Mouse (Mus musculus) kidney, embryonic 15.5 days (tissue): ENCODE data around the gene Hexim2. TPM values are rescaled to one million over a fixed set of nuclear protein-coding genes. Genes with fewer than 3 reads are reported as not detected.

Experiments used
- ATAC-seq: fragments of 200-750 bp; cut with Nextera tagmentation; replicated peaks from 2 replicates; pipeline ENCODE4 v1.8.0; 2017; ENCODE audit warnings: moderate TSS enrichment; ENCODE audit not compliant: low FRiP score
- H3K27ac ChIP-seq: fragments of 300-500 bp; sonication (generic); 2 replicates; pipeline ENCODE4 v1.5.1; 2015; ENCODE audit warnings: mild to moderate bottlenecking, inconsistent platforms
- H3K27me3 ChIP-seq: fragments of 300-500 bp; sonication (generic); 2 replicates; pipeline ENCODE4 v1.6.1; 2015; ENCODE audit warnings: inconsistent platforms
- H3K36me3 ChIP-seq: fragments of 300-500 bp; sonication (generic); 2 replicates; pipeline ENCODE4 v1.6.1; 2015; ENCODE audit warnings: inconsistent platforms
- H3K4me1 ChIP-seq: fragments of 300-500 bp; sonication (generic); 2 replicates; pipeline ENCODE4 v1.6.1; 2015; ENCODE audit warnings: inconsistent platforms
- H3K4me2 ChIP-seq: fragments of 300-500 bp; sonication (generic); 2 replicates; pipeline ENCODE4 v1.6.1; 2015; ENCODE audit warnings: moderate library complexity, mild to moderate bottlenecking, inconsistent platforms
- H3K4me3 ChIP-seq: fragments of 300-500 bp; sonication (generic); replicated peaks from 2 replicates; pipeline ENCODE4 v1.5.1; 2015; ENCODE audit warnings: mild to moderate bottlenecking, inconsistent platforms
- H3K9ac ChIP-seq: fragments of 300-500 bp; sonication (generic); 2 replicates; pipeline ENCODE4 v1.6.1; 2015; ENCODE audit warnings: mild to moderate bottlenecking, inconsistent platforms
- H3K9me3 ChIP-seq: fragments of 300-500 bp; sonication (generic); replicated peaks from 2 replicates; pipeline ENCODE4 v1.6.1; 2016; ENCODE audit warnings: inconsistent platforms
- WGBS: fragments of 180-500 bp; shearing (Covaris S2); methylation state at CpG from one replicate; pipeline ENCODE4 v1.1.7; 2015; ENCODE audit warnings: mixed read lengths; 5-methylcytosine and 5-hydroxymethylcytosine counted together
- polyA plus RNA-seq: library from polyadenylated mRNA; unstranded; fragments of >200 nt; fragmentation: Nextera tagmentation; extraction: Ambion mirVana; gene quantifications from 2 replicates; pipeline ENCODE4 v1.2.1, GENCODE M21; 2015

Hexim2 gene
- polyA plus RNA-seq, 1 experiment from 2014 or later: 10.7 TPM

DNA sequence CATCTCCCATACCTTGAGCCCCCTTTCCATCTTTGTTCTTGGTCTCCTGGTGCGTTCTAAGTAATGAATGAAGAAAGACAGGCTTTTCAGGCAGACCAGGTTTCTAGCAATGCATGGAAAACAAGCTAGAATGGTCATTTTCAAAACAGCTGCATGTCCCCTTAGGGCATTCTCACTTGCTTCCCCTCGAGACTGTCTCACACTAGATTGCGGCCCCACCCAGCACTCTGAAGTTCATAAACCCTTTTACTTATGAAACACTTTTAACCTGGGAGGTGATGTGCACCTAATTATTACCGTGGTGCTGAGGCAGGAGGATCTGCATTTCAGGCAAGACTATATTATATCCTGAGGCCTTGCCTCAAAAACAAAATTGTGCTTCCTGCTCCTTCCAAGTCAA lies 18.5 kb upstream of the Hexim2 start:
- Histone ChIP-seq H3K36me3 (no peaks in the 10 kb centered on the region), H3K9me3 (no peaks in the 10 kb centered on the region), H3K27ac (no peak overlapping the region), H3K4me2 (no peak overlapping the region), H3K4me1 (peaks cover 50% of the 10 kb centered on the region), H3K9ac (no peak overlapping the region), H3K27me3 (no peaks in the 10 kb centered on the region), H3K4me3 (no peak overlapping the region)
- ATAC-seq: no peak
- WGBS: 82% methylated on average over 4 of the region's 4 CpGs

DNA sequence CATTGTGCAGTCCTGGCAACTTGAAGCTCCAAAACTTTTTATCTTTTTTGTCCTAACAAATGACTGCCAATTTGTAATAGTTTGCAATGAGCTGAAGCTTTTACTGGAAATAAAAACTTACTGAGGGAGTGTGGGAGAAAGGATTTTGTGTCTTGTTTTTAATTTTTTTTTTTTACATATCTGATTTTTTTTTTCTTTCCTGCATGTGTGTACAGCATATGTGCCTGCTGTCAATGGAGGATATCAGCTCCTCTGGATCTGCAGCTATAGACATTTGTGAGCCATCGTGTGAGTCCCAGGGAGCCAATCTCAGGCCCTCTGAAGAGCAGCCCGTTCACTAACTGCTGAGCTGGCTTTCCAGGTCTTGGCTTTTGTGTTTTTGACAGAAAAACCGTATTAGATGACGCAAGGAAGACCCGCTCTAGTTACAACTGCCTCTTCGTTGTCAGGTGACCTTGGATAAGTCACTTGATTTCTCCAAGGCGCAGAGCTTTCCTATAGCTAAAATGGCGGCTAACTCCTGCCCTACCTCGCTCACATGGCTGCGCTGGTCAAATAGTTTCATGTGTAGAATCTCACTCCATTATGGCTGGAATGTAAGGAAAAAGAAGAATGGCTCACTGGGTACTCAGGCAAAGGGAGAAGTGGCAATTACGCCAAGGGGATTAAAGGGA lies 17.8 kb upstream of the Hexim2 start:
- Histone ChIP-seq H3K4me2 (peak overlapping the region; percentile 89), H3K27ac (peak overlapping the region; percentile 96), H3K9ac (peak overlapping the region; percentile 72), H3K4me1 (peaks cover 54% of the 10 kb centered on the region), H3K27me3 (no peaks in the 10 kb centered on the region), H3K9me3 (no peaks in the 10 kb centered on the region), H3K4me3 (peak overlapping the region; percentile 74), H3K36me3 (no peaks in the 10 kb centered on the region)
- WGBS: 87% methylated on average over 11 of the region's 11 CpGs
- no peak for ATAC-seq

DNA sequence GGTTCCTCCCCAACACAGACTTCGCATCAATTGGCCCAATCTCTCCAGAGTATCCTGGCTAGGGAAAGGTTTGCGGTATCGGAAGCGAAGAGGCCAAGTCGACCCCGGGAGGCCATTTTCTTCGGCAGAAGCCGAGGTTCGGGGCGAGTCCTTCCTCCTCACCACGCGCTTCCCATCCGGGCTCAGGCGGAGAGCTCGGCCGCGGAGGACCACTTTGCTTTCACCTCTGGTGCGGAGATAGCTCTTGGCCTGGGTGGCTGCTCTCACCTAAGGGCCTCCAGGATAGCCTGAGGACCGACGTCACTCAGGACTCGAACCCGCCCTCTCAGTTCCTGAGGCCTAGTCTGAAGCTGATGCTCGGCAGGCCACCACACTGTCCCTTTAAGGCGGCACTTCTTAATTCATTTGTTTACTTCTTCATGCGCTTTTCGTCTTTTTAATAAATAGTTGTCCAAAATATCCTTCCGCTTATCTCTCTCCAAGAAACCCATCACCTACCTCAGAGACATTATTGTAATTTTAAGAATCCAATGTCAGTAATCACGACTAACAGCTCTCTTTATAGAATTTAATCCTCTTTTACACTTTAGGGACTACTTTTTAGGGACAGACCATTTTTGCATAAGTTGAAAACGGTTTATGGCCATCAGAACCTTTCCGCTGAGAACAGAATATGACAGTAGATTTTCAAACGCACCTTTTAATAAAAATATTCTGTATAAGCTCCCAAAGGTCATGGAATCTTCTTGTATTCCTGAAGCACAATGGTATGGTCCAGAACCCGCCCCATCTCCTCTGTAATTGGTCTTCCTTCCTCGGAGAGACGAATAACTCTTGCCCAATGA lies 16.8 kb upstream of the Hexim2 start:
- H3K27ac ChIP-seq: peak overlapping the region; percentile 96
- under 1% methylated on average over 34 of the region's 34 CpGs for WGBS
- H3K36me3 ChIP-seq: no peaks in the 10 kb centered on the region
- H3K4me1 ChIP-seq: peaks cover 56% of the 10 kb centered on the region
- no peaks in the 10 kb centered on the region for H3K27me3 ChIP-seq
- no peaks in the 10 kb centered on the region for H3K9me3 ChIP-seq
- peak overlapping the region; percentile 74 for H3K4me3 ChIP-seq
- H3K4me2 ChIP-seq: peak overlapping the region; percentile 89
- peak overlapping the region; percentile 72 for H3K9ac ChIP-seq
- ATAC-seq: peak; percentile 80

DNA sequence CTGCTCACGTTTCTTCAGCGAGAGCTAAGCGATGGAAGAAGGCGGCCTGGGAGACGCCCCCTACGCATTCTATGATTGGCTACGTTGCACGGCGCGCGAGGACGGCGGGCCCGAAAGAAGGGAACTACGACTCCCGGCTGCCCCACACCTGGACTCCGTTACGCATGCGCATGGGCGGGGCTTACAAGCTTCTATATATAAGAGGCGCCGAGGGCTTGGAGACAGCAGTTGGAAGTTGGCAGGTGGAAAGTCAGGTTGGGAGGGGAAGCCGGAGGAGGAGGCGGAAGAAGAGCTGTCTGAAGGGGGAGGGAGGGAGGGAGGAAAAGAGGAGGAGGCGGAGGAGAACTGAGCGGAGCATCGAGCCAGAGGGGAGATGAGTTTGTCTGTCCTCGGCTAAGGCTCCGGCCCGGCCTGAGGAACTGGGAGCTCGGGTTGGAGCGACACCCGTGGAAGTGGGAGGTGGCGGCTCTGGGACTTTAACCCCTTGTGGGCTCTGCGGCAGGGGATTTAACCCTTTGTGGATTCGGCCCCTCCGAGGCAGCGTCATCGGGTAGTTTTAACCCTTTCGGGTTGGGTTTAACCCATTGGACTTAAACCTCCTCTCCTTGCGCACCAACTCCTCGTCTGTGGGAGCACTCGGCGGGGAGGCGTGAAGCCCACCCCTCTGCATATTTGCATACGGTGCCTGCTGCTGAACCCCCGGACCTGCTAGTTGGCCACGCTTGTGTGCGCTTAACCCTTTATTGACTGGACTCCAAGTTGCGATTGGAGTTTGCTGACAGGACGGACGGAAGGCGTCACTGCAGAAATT lies 16.0 kb upstream of the Hexim2 start, which contains the start of gene Hexim1:
Gene Hexim1 (plus strand): TSS at position 224 of the 811 bp plus-strand sequence.
- peak within 1 kb of the TSS; percentile 78 for H3K9ac ChIP-seq
- H3K4me1 ChIP-seq: peaks cover 55% of the 10 kb centered on the region
- H3K4me2 ChIP-seq: peak within 1 kb of the TSS; percentile 89
- WGBS: under 1% methylated on average over 53 of the region's 53 CpGs
- H3K27me3 ChIP-seq: no peaks in the 10 kb centered on the region
- H3K36me3 ChIP-seq: no peaks in the 10 kb centered on the region
- H3K9me3 ChIP-seq: no peaks in the 10 kb centered on the region
- H3K27ac ChIP-seq: peak within 1 kb of the TSS; percentile 96
- ATAC-seq: peak; percentile 95
- peak within 1 kb of the TSS; percentile 74 for H3K4me3 ChIP-seq

DNA sequence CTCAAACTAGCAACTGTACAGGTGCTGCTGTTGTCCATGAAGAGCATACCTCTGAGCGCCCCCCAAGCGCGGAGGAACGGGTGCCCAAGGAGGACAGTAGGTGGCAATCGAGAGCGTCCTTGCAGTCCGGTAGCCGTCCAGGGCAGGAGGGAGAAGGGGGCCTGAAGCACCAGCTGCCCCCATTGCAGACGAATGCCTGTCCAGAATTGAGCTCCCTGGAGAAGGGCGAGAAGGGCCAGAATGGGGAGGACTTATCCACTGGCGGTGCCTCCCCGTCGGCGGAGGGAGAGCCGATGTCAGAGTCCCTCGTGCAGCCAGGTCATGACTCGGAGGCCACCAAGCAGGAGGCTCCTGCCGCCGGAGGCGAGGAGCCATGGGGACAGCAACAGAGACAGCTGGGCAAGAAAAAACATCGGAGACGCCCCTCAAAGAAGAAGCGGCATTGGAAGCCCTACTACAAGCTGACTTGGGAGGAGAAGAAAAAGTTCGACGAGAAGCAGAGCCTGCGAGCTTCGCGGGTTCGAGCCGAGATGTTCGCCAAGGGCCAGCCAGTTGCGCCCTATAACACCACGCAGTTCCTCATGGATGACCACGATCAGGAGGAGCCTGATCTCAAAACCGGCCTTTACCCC lies 15.2 kb upstream of the Hexim2 start:
- no peaks in the 10 kb centered on the region for H3K36me3 ChIP-seq
- H3K9me3 ChIP-seq: no peaks in the 10 kb centered on the region
- under 1% methylated on average over 35 of the region's 35 CpGs for WGBS
- peaks cover 47% of the 10 kb centered on the region for H3K4me1 ChIP-seq
- H3K4me2 ChIP-seq: peak overlapping the region; percentile 89
- ATAC-seq: peak; percentile 24; the same call in 1 of the 2 replicates
- peak overlapping the region; percentile 74 for H3K4me3 ChIP-seq
- H3K9ac ChIP-seq: peak overlapping the region; percentile 78
- no peaks in the 10 kb centered on the region for H3K27me3 ChIP-seq
- peak overlapping the region; percentile 95 for H3K27ac ChIP-seq

DNA sequence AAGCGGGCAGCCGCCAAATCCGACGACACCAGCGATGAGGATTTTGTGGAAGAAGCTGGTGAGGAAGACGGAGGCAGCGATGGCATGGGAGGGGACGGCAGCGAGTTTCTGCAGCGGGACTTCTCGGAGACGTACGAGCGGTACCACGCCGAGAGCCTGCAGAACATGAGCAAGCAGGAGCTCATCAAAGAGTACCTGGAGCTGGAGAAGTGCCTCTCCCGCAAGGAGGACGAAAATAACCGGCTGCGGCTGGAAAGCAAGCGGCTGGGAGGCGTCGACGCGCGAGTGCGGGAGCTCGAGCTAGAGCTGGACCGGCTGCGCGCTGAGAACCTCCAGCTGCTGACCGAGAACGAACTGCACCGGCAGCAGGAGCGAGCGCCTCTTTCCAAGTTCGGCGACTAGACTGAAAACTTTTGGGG lies 14.6 kb upstream of the Hexim2 start:
- under 1% methylated on average over 38 of the region's 38 CpGs for WGBS

DNA sequence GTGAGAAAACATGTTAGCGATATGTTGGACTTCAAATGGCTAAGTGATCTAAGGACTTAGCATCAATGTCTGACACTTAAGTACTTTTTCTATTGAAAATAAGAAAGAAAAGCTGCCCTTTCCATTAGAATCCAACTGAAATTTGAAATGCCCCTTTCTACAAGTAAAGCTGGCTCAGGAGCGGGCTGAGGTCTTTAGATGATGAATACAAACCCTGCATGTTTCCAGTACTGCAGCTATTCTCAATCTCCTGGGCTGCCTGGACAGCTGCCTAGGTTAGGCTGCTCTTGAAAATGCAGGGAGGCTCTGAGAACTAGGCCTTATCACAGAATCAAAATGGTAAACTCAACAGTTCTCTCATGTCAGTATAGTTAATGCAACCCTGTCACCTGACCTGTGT lies 13.4 kb upstream of the Hexim2 start:
- Histone ChIP-seq H3K27ac (no peak overlapping the region), H3K9ac (no peak overlapping the region), H3K27me3 (no peaks in the 10 kb centered on the region), H3K36me3 (no peaks in the 10 kb centered on the region), H3K9me3 (no peaks in the 10 kb centered on the region), H3K4me1 (peaks cover 30% of the 10 kb centered on the region), H3K4me3 (peak overlapping the region; percentile 74), H3K4me2 (peak overlapping the region; percentile 89)
- WGBS: 92% methylated on average over 2 of the region's 2 CpGs
- ATAC-seq: no peak

More for the DNA sequence above, 14.6 kb upstream of the Hexim2 start:
- Histone ChIP-seq H3K36me3 (no peaks in the 10 kb centered on the region), H3K27me3 (no peaks in the 10 kb centered on the region), H3K4me2 (peak overlapping the region; percentile 89), H3K4me1 (peaks cover 42% of the 10 kb centered on the region), H3K9ac (peak overlapping the region; percentile 78), H3K4me3 (peak overlapping the region; percentile 74), H3K27ac (peak overlapping the region; percentile 95), H3K9me3 (no peaks in the 10 kb centered on the region)
- ATAC-seq: no peak

DNA sequence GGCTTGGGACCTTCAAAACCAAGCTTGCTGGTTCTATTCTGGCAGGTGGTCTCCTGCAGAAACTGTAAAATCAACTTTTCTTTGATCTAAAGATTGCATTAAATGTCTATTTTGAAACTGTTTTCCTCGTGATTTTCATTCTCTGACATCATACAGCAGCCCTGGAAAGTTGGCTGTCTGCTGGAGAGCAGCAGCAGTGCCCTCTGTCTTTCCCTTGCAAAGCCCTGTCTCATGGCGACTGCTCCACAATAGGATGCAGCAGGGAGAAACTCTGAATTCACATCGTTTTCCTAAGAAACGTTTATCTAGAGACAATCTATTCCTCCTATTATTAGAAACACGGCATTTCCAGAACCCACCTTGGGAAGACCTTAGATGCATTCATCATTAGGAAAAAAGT lies 12.6 kb upstream of the Hexim2 start:
- WGBS: 49% methylated on average over 5 of the region's 5 CpGs
- no peaks in the 10 kb centered on the region for H3K27me3 ChIP-seq
- no peak overlapping the region for H3K4me3 ChIP-seq
- peaks cover 25% of the 10 kb centered on the region for H3K4me1 ChIP-seq
- no peaks in the 10 kb centered on the region for H3K36me3 ChIP-seq
- H3K27ac ChIP-seq: no peak overlapping the region
- ATAC-seq: no peak
- no peak overlapping the region for H3K9ac ChIP-seq
- H3K9me3 ChIP-seq: no peaks in the 10 kb centered on the region
- H3K4me2 ChIP-seq: no peak overlapping the region

DNA sequence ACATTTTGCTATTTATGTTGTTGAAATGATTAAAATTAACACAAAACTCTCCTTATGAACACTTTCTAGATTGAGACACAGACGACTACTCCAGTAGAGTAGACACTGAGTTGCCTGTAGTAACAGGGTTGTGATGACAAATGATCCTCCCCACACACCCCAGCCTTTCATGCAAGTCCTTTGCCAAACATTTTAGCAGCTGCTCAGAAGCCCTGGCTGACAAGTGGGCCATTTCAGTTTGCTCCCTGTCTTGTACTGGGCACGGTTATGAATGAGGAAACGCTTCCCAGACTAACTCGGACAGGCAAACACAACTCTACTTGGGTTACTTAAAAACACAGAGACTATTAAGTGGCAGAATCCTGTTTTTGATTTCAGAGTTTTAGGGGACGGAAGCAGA lies 11.9 kb upstream of the Hexim2 start:
- no peak overlapping the region for H3K27ac ChIP-seq
- H3K4me3 ChIP-seq: no peak overlapping the region
- 54% methylated on average over 5 of the region's 5 CpGs for WGBS
- H3K9me3 ChIP-seq: no peaks in the 10 kb centered on the region
- no peaks in the 10 kb centered on the region for H3K36me3 ChIP-seq
- H3K4me2 ChIP-seq: no peak overlapping the region
- H3K27me3 ChIP-seq: no peaks in the 10 kb centered on the region
- peaks cover 20% of the 10 kb centered on the region for H3K4me1 ChIP-seq
- ATAC-seq: no peak
- H3K9ac ChIP-seq: no peak overlapping the region

DNA sequence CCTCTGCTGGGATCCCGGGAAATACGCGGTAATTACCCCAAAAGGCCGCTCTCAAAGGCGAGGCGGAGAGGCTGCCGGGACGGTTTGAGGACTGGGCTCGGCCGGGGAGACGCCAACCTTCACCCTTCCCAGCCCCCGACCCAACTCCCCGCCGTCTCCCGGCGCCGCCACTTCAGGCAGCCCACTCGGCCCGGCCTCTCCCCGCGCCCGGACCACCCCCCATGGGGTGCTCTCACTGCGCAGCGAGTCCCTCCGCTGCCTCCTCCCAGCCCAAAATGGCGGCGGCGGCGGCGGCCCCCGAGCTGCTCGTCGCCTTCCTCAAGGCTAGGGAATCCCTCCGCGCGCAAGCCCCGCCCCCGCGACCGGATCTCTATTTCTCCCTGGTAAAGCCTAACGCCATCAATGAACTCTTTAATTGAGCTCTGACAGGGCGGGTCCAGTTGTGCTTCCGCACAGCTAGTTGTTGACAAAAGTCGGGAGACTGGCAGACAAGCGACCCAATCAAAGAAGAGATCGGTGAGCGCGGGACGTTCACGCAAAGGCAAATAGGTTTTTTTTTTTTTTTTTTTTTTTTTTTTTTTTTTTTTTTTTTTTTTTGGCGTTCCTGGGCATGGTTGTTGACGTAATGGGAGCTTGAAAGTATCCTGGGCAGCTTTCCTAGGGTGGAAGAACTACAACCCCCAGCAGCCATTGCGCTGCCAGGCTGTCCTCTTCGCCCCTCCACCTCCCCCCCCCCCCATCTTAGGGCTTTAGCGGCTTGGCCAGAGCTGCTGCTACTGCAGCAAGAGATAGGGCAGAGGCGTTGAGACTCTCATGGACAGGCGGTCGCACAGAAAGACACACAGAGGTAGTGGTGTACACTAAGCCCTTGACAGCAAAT lies 587 bp downstream of the Hexim2 start:
- peak; percentile 93 for ATAC-seq
- Histone ChIP-seq H3K4me3 (peak overlapping the region; percentile 64), H3K9me3 (no peaks in the 10 kb centered on the region), H3K27ac (peak overlapping the region; percentile 95), H3K4me1 (peaks cover 35% of the 10 kb centered on the region), H3K4me2 (peak overlapping the region; percentile 71), H3K36me3 (0 out of 2 replicates have a peak, but pooled peaks cover 7% of the 10 kb centered on the region), H3K27me3 (no peaks in the 10 kb centered on the region), H3K9ac (peak overlapping the region; percentile 88)
- under 1% methylated on average over 58 of the region's 58 CpGs for WGBS
